Mouse (Mus musculus): ENCODE measurements around the gene Tubb2b. TPM values are rescaled to one million over a fixed set of nuclear protein-coding genes. Genes with fewer than 3 reads are reported as not detected.

The Tubb2b gene
- polyA plus RNA-seq, 1 experiment from 2014 or later: 65.5 TPM

DNA sequence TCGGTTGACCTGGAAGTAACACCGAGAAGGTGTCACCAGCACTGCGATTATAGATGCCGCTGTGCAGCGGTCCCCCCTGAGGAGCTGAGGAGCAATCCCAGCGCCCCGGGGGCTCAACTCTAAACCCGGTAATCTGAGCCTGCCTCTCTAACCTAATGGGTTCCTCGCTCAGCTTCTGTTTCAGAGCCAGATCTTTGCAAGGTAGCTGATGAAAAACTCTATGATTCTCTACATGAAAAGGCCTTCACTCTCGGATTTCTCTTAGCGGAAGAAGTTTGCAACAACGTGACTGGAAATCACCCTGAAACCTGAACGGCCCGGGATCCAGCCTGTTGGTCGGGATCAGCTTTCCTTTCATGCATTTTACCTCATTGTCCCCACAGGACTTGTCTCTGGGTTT is 2.0 kb upstream of the Tubb2b start:
- Histone ChIP-seq H3K4me3 (peak overlapping the region; percentile 79), H3K27me3 (replicated peaks; ENCODE audit: low read depth, poor library complexity, severe bottlenecking) (peaks cover 37% of the 10 kb centered on the region), H3K4me1 (peaks cover 60% of the 10 kb centered on the region), H3K27ac (replicated peaks) (peak overlapping the region; percentile 93), H3K9me3 (no peaks in the 10 kb centered on the region), H3K36me3 (replicated peaks) (peaks cover 11% of the 10 kb centered on the region)
- peak; percentile 62 for DNase-seq (ENCODE audit: low spot score)
- WGBS: under 1% methylated on average over 15 of the region's 15 CpGs

DNA sequence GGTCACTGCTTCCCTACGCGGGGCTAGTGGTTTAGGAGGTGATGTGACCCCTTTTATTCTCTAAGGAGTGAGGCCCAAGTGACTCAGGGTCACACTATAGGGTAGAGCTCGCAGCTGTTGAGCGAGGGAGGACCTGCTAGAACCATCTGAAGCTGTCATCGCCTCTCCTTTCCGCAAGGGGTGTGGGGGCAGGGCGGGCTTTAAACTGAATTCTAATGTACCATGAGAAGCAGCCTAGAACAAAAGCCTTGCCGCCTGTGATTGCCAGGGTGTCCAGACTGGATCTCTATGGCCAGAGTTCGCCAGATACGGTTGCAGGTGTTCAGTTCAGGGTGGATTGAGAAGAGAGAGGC is 1.4 kb upstream of the Tubb2b start:
- under 1% methylated on average over 10 of the region's 10 CpGs for WGBS
- H3K27me3 ChIP-seq (replicated peaks; ENCODE audit: low read depth, poor library complexity, severe bottlenecking): peaks cover 37% of the 10 kb centered on the region
- peaks cover 60% of the 10 kb centered on the region for H3K4me1 ChIP-seq
- peak overlapping the region; percentile 93 for H3K27ac ChIP-seq (replicated peaks)
- H3K9me3 ChIP-seq: no peaks in the 10 kb centered on the region
- peaks cover 14% of the 10 kb centered on the region for H3K36me3 ChIP-seq (replicated peaks)
- H3K4me3 ChIP-seq: peak overlapping the region; percentile 79
- DNase-seq (ENCODE audit: low spot score): peak; percentile 78

DNA sequence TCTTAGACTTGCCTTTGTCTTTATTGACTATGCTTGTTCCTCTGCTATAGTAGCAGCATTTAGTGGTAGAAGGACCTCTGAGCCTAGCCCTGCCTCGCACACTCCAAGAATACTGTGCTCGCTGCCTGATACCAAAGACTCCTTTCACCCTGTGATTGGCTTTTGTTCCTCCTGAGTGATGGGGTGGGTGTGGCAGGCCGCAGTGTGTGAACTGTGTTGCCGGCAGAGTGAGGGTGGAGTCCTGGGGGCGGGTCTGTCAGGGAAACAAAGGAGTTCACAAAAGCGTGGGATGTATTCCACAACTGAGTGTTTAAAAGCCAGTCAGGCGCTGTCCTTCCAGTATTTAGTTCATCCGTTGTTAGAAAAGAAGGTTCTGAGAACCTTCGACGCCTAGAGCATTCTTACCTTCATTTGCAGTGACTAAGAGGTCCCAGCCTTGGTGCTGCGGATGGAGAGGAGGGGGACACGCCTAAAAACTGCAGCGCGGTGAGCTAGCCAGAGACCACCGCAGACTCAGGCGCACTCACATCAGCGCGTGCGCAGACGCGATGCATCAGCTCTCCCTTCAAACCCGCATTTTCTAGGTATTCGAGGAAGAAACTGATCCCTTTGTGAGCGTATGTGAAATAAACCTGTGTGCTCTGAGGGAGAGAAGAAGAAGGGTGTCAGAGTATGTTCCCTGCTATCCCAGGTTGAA is 893 bp upstream of the Tubb2b start:
- Histone ChIP-seq H3K27ac (replicated peaks) (peak overlapping the region; percentile 93), H3K4me1 (peaks cover 63% of the 10 kb centered on the region), H3K36me3 (replicated peaks) (peaks cover 18% of the 10 kb centered on the region), H3K27me3 (replicated peaks; ENCODE audit: low read depth, poor library complexity, severe bottlenecking) (peaks cover 37% of the 10 kb centered on the region), H3K9me3 (no peaks in the 10 kb centered on the region), H3K4me3 (peak overlapping the region; percentile 79)
- peak; percentile 81 for DNase-seq (ENCODE audit: low spot score)
- under 1% methylated on average over 24 of the region's 24 CpGs for WGBS

DNA sequence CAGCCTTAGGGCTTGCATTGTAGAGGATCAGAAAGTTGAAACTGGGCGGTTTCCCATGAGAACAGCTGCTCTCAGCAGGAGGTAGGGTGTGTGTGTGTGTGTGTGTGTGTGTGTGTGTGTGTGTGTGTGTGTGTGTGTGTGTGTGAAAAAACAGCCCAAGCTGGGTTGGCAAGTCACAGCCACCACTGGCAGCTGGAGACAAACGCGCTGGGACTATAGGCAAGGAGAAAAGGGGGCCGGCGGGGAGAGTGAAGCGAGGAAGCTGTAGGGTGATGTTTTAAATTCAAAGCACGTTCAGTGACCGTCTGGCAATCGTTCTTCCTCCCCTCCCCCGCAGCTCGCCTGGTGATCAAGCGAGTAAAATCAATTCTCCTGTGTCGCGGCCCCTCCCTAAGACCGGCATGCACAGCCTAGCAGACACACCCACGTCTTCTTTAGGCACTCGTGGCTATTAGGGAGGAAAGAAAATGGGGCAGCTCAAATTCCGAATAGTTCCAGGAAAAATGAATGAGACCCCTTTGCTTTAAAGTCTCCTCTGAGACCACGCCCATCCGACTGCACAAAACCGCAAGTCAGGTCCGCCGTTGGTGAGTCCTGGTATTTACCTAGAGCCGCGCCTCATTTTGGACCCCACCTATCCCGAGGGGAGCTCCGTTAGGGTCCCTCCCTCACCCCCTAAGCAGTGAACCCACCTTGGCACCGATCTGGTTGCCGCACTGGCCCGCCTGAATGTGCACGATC is 611 bp downstream of the Tubb2b start:
- H3K27ac ChIP-seq (replicated peaks): peak overlapping the region; percentile 93

DNA sequence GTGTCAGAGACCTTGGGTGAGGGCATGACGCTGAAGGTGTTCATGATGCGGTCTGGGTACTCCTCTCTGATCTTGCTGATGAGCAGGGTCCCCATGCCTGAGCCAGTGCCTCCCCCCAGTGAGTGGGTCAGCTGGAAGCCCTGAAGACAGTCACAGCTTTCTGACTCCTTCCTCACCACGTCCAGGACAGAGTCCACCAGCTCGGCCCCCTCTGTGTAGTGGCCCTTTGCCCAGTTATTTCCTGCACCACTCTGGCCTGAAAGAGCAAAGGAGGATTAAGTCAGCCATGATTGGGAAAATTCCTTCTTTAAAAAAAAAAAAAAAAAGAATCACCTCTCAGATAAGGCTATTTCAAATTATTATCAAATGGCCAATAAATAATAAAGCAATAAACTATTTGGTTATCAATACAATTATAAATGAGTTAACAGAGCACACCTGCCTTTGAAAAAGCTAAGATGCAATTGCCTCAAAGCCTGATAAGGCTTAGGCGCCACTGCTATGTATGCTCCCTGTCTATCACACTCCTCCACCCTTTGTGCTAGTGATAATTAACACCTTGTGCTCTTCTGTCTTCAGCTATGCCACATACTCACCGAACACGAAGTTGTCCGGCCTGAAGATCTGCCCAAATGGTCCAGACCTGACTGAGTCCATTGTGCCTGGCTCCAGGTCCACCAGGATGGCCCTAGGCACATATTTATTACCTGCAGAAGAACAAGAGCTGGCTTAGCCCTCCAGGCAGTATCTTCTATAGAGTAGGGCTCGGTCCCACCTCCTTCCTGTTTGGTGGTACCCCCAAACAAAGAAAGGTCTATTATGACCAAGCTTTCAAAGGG is 1.8 kb downstream of the Tubb2b start:
- H3K9me3 ChIP-seq: no peaks in the 10 kb centered on the region
- H3K27ac ChIP-seq (replicated peaks): no peak overlapping the region; the same call in 1 of the 2 replicates
- 75% methylated on average over 9 of the region's 9 CpGs for WGBS
- no peak for DNase-seq (ENCODE audit: low spot score)
- H3K27me3 ChIP-seq (replicated peaks; ENCODE audit: low read depth, poor library complexity, severe bottlenecking): peaks cover 24% of the 10 kb centered on the region
- peaks cover 58% of the 10 kb centered on the region for H3K4me1 ChIP-seq
- peak overlapping the region; percentile 79 for H3K4me3 ChIP-seq
- peaks cover 43% of the 10 kb centered on the region for H3K36me3 ChIP-seq (replicated peaks)

More for the DNA sequence above, 611 bp downstream of the Tubb2b start:
- under 1% methylated on average over 31 of the region's 31 CpGs for whole genome bisulfite sequencing
- Histone ChIP-seq H3K9me3 (no peaks in the 10 kb centered on the region), H3K27me3 (replicated peaks; ENCODE audit: low read depth, poor library complexity, severe bottlenecking) (peaks cover 35% of the 10 kb centered on the region), H3K4me1 (peaks cover 69% of the 10 kb centered on the region), H3K36me3 (replicated peaks) (peaks cover 31% of the 10 kb centered on the region), H3K4me3 (peak overlapping the region; percentile 79)
- DNase-seq (ENCODE audit: low spot score): peak; percentile 68

DNA sequence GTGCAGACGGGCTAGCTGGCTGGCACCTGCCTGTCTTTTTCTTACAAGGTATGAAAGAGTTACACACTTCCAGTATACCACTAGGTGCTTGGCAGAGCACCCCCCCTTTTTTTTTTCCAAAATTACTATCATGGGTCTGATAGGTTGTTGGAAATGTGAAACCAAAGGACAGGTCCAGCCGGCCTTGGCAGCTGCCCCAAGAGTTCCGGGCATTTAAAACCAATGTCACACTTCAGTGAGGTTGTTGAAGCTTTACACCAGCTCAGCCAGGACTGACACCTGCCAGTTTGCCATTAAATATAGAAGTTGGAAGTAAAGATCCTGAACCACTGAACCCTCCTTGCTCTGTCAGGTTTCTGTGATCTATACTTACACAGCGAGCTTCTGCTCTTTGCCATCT is 4.6 kb downstream of the Tubb2b start:
- peaks cover 45% of the 10 kb centered on the region for H3K36me3 ChIP-seq (replicated peaks)
- 85% methylated on average over 4 of the region's 4 CpGs for WGBS

DNA sequence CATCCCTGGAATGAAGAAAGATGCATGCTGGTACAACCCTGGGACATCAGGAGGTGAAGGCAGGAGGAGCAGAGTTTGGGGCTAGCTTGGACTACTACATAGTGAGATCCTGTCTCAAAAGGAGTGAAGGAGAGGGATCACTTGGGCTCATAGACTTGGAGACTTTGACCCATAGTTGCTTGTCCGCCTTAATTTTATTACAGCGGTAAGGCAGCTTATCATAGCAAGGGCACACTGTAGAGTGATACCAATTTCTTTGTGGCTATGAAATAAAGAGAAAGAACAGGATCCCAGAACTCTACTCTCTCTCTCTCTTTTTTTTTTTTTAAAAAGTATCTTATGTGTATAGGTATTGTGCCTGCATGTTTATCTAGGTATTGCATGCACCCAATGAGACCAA is 9.7 kb downstream of the Tubb2b start:
- H3K27ac ChIP-seq (replicated peaks): no peak overlapping the region
- H3K4me3 ChIP-seq: no peak overlapping the region
- no peak for DNase-seq (ENCODE audit: low spot score)
- peaks cover 9% of the 10 kb centered on the region for H3K4me1 ChIP-seq
- H3K27me3 ChIP-seq (replicated peaks; ENCODE audit: low read depth, poor library complexity, severe bottlenecking): no peaks in the 10 kb centered on the region
- H3K9me3 ChIP-seq: no peaks in the 10 kb centered on the region
- peaks cover 23% of the 10 kb centered on the region for H3K36me3 ChIP-seq (replicated peaks)
- 94% methylated on average over 2 of the region's 2 CpGs for WGBS

More for the DNA sequence above, 4.6 kb downstream of the Tubb2b start:
- Histone ChIP-seq H3K27ac (replicated peaks) (no peak overlapping the region), H3K4me3 (peak overlapping the region; percentile 26; the same call in 1 of the 2 replicates), H3K27me3 (replicated peaks; ENCODE audit: low read depth, poor library complexity, severe bottlenecking) (peaks cover 4% of the 10 kb centered on the region; the same call in 1 of the 2 replicates), H3K4me1 (peaks cover 30% of the 10 kb centered on the region), H3K9me3 (no peaks in the 10 kb centered on the region)
- no peak for DNase-seq (ENCODE audit: low spot score)

DNA sequence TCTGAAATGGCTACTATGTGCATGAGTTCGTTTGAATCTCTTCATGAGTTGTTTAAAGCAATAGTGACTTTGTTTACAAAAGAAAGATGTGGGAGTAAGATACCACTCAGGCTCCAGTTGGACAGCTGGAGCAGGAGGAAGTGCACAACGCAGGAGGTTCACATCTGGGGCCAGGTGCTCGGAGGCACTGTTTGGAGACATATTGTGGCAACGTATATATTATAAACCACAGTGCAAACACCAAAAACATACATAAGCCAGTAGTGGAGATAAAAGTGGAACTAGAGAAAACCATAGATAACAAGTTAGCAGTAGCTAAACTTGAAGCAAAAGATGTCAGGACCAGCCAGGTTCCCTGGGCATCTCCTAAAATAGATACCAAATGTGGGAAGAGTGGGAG is 10.9 kb downstream of the Tubb2b start:
- Histone ChIP-seq H3K9me3 (no peaks in the 10 kb centered on the region), H3K4me3 (no peak overlapping the region), H3K36me3 (replicated peaks) (peaks cover 12% of the 10 kb centered on the region), H3K4me1 (peaks cover 12% of the 10 kb centered on the region), H3K27ac (replicated peaks) (no peak overlapping the region), H3K27me3 (replicated peaks; ENCODE audit: low read depth, poor library complexity, severe bottlenecking) (no peaks in the 10 kb centered on the region)
- 75% methylated on average over 4 of the region's 4 CpGs for WGBS
- DNase-seq (ENCODE audit: low spot score): no peak

DNA sequence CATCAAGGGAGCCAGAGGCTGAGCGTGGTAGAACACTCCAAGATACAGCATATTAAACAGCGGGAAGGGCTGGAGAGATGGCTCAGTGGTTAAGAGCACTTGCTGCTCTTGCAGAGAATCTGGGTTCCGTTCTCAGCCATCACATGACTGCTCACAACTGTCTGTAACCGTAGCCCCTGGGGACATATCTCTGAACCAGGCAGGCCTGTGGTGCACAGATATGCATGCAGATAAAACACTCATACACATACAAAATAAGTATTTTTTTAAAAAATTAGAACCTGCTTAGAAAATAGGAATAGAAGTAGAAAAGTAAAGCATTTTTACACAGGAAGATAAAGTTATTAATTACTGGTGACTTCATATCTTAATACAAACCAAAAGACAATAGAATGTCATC is 11.4 kb downstream of the Tubb2b start:
- Histone ChIP-seq H3K4me3 (no peak overlapping the region), H3K27me3 (replicated peaks; ENCODE audit: low read depth, poor library complexity, severe bottlenecking) (no peaks in the 10 kb centered on the region), H3K9me3 (no peaks in the 10 kb centered on the region), H3K36me3 (replicated peaks) (peaks cover 6% of the 10 kb centered on the region; the same call in 1 of the 2 replicates), H3K4me1 (peaks cover 13% of the 10 kb centered on the region), H3K27ac (replicated peaks) (no peak overlapping the region)
- no peak for DNase-seq (ENCODE audit: low spot score)
- 80% methylated on average over 4 of the region's 4 CpGs for WGBS

DNA sequence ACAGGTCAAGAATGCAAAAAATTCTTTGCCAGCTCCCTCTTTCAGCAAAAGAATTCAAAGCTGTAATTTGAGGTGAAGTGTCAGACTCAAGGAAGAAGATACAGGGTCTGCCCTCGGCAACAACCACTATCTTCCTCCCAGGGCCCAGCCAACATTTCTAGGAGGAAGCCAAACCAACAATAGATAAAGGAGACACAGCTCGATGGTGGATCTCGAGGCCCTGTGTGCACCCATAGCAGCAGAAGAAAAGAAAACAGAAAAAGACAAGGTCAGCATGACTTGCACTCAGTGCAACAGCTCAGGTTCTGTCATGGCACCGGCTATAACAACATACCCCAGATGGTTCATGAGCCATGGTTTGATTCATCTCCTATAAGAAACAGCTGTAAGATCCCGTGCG is 13.8 kb downstream of the Tubb2b start:
- no peak for DNase-seq (ENCODE audit: low spot score)
- H3K4me3 ChIP-seq: no peak overlapping the region
- 76% methylated on average over 6 of the region's 6 CpGs for WGBS

DNA sequence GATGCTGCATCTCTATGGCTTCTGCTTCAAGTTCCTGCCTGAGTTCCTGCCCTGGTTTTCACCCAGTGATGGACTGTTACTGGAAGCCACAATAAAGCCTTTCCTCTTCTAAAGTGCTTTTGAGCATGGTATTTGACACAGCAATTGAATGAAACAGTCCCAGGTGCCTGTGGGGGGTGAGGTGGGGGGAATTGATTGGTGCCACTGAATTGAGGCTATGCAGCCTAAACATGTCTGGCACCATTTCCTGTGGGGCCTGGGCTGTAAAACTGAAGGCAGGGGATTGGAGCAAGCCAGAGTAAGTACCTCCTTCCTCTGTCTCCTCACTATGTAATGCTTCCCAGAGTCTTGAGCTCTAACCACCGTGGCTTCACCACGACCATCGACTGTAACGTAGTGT is 15.6 kb downstream of the Tubb2b start:
- no peaks in the 10 kb centered on the region for H3K9me3 ChIP-seq
- no peak overlapping the region for H3K4me3 ChIP-seq
- 84% methylated on average over 4 of the region's 4 CpGs for WGBS

More for the DNA sequence above, 13.8 kb downstream of the Tubb2b start:
- no peaks in the 10 kb centered on the region for H3K9me3 ChIP-seq
- no peak overlapping the region for H3K27ac ChIP-seq (replicated peaks)
- H3K36me3 ChIP-seq (replicated peaks): no peaks in the 10 kb centered on the region
- peaks cover 13% of the 10 kb centered on the region for H3K4me1 ChIP-seq
- H3K27me3 ChIP-seq (replicated peaks; ENCODE audit: low read depth, poor library complexity, severe bottlenecking): no peaks in the 10 kb centered on the region

DNA sequence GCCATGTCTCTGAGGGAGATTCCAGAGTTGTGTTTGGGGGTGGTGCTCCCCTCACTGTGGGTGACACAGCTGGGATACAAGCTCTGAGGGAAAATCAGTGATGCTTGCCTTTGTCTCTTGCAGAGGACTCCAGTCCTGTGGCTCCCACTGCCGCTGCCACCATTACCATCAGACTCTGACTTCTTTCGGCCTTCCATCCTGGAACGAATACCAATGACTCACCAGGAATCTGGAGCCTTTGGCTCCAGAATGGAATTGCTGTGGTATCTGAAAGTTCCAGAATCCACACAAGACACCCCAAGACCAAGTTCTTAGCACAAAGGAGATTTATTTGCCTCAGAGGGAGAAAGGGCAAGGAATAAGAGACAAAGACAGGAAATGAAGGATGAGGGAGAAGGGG is 17.2 kb downstream of the Tubb2b start:
- no peak overlapping the region for H3K27ac ChIP-seq (replicated peaks)
- WGBS: 86% methylated on average over 3 of the region's 3 CpGs
- H3K36me3 ChIP-seq (replicated peaks): no peaks in the 10 kb centered on the region
- no peak overlapping the region for H3K4me3 ChIP-seq
- H3K4me1 ChIP-seq: peaks cover 22% of the 10 kb centered on the region
- no peak for DNase-seq (ENCODE audit: low spot score)
- no peaks in the 10 kb centered on the region for H3K27me3 ChIP-seq (replicated peaks; ENCODE audit: low read depth, poor library complexity, severe bottlenecking)
- no peaks in the 10 kb centered on the region for H3K9me3 ChIP-seq

More for the DNA sequence above, 15.6 kb downstream of the Tubb2b start:
- H3K27me3 ChIP-seq (replicated peaks; ENCODE audit: low read depth, poor library complexity, severe bottlenecking): no peaks in the 10 kb centered on the region
- DNase-seq (ENCODE audit: low spot score): peak; percentile 34
- H3K4me1 ChIP-seq: peaks cover 16% of the 10 kb centered on the region
- no peak overlapping the region; the same call in 1 of the 2 replicates for H3K27ac ChIP-seq (replicated peaks)
- H3K36me3 ChIP-seq (replicated peaks): no peaks in the 10 kb centered on the region
